Mouse (Mus musculus): Measurements from ENCODE around the gene Rbm4. TPM values are rescaled to one million over a fixed set of nuclear protein-coding genes. Genes with fewer than 3 reads are reported as not detected.
"Not testable (repeated sequence)": the region's sequence is repeated elsewhere in the genome, so short reads cannot be mapped to it uniquely, and the experiment has no call there.

Gene Rbm4
- polyA plus RNA-seq, 1 experiment from 2014 or later, result 39.8 TPM

GRCm38 (mm10) chr19:4795929-4796328 is 2.2 kb upstream of the Rbm4 start:
- no peaks in the 10 kb centered on the region for H3K9me3 ChIP-seq (replicated peaks)
- H3K36me3 ChIP-seq, result peaks cover 49% of the 10 kb centered on the region
- H3K4me1 ChIP-seq (replicated peaks), result peaks cover 17% of the 10 kb centered on the region
- H3K9ac ChIP-seq, result no peak overlapping the region
- H3K4me3 ChIP-seq, result no peak overlapping the region
- no peak overlapping the region for H3K27ac ChIP-seq (ENCODE audit: poor library complexity, severe bottlenecking)
- no peak for ATAC-seq (ENCODE audit: insufficient number of reproducible peaks, low FRiP score)
- H3K4me2 ChIP-seq, result no peak overlapping the region
- 79% methylated on average over 1 of the region's 1 CpGs for WGBS
- no peaks in the 10 kb centered on the region for H3K27me3 ChIP-seq (replicated peaks)

DNA sequence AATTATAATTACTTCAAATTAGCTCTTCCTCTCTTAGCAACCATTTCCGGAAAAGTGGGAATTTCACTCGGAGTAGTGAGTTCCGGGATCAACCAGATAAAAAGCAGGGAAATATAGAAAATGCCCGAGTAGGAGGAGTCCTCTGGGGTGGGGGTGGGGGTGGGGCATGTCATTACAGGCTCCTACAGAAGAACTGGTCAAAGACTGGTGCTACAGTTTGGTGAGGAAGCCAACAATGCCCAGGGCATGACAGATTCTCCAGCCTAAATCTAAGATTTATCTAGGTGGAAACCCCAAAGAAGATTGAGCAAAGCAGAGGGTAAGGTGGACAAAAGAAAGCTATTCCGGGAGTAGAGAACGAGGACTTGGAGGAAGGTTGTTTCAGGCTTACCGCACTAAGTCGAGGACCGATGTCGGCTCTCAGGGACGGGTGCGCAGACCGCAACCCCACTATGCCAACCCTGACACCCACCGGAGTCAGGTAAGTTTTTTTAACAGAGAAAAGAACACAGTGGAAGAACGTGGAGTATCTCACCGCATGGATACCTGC is 345 bp downstream of the Rbm4 start:
- peaks cover 29% of the 10 kb centered on the region for H3K4me1 ChIP-seq (replicated peaks)
- WGBS, result under 1% methylated on average over 16 of the region's 16 CpGs
- H3K4me3 ChIP-seq, result peak overlapping the region; percentile 91
- H3K27ac ChIP-seq (ENCODE audit: poor library complexity, severe bottlenecking), result peak overlapping the region; percentile 79
- H3K36me3 ChIP-seq, result peaks cover 40% of the 10 kb centered on the region
- no peaks in the 10 kb centered on the region for H3K27me3 ChIP-seq (replicated peaks)
- peak overlapping the region; percentile 74 for H3K4me2 ChIP-seq
- peak overlapping the region; percentile 84 for H3K9ac ChIP-seq
- ATAC-seq (ENCODE audit: insufficient number of reproducible peaks, low FRiP score), result peak; percentile 59; the same call in 1 of the 2 replicates
- no peaks in the 10 kb centered on the region for H3K9me3 ChIP-seq (replicated peaks)

GRCm38 (mm10) chr19:4786313-4786712 is 7.4 kb downstream of the Rbm4 start:
- no peak overlapping the region for H3K27ac ChIP-seq (ENCODE audit: poor library complexity, severe bottlenecking)
- 95% methylated on average over 2 of the region's 2 CpGs for WGBS
- peaks cover 78% of the 10 kb centered on the region for H3K36me3 ChIP-seq
- no peak overlapping the region for H3K4me2 ChIP-seq
- no peak overlapping the region for H3K4me3 ChIP-seq
- no peak for ATAC-seq (ENCODE audit: insufficient number of reproducible peaks, low FRiP score)
- no peaks in the 10 kb centered on the region for H3K27me3 ChIP-seq (replicated peaks)
- H3K4me1 ChIP-seq (replicated peaks), result peaks cover 37% of the 10 kb centered on the region
- H3K9me3 ChIP-seq (replicated peaks), result no peaks in the 10 kb centered on the region
- H3K9ac ChIP-seq, result no peak overlapping the region

DNA sequence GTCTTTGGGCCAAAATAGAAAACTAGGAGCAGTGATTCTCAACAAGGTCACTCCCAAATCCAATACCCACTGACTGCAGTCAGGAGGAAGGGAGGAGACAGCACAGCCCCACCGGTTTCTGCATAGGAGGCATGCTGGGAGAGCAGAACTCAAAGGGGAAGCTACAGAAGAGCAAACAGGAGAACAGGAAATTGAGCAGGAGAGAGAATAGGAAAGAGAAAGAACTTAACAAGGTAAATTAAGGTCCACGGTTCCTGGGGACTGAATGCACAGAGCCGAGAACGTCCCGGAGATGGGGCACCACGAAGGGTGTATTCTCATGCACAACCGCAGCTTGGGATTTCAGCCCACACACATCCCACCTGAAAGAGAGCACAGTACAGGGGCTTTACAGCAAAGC is 8.5 kb downstream of the Rbm4 start:
- H3K9me3 ChIP-seq (replicated peaks), result no peaks in the 10 kb centered on the region
- WGBS, result 86% methylated on average over 7 of the region's 7 CpGs
- no peak overlapping the region for H3K4me2 ChIP-seq
- peaks cover 27% of the 10 kb centered on the region for H3K4me1 ChIP-seq (replicated peaks)
- peaks cover 73% of the 10 kb centered on the region for H3K36me3 ChIP-seq
- H3K27ac ChIP-seq (ENCODE audit: poor library complexity, severe bottlenecking), result peak overlapping the region; percentile 11; the same call in 1 of the 2 replicates
- H3K9ac ChIP-seq, result no peak overlapping the region
- no peak overlapping the region for H3K4me3 ChIP-seq
- no peak for ATAC-seq (ENCODE audit: insufficient number of reproducible peaks, low FRiP score)
- no peaks in the 10 kb centered on the region for H3K27me3 ChIP-seq (replicated peaks)

- Histone ChIP-seq H3K9me3 (replicated peaks) (no peaks in the 10 kb centered on the region), H3K9ac (no peak overlapping the region), H3K36me3 (peaks cover 75% of the 10 kb centered on the region), H3K4me1 (replicated peaks) (peaks cover 22% of the 10 kb centered on the region), H3K4me2 (no peak overlapping the region), H3K27ac (ENCODE audit: poor library complexity, severe bottlenecking) (no peak overlapping the region), H3K4me3 (no peak overlapping the region), H3K27me3 (replicated peaks) (no peaks in the 10 kb centered on the region)
- no peak for ATAC-seq (ENCODE audit: insufficient number of reproducible peaks, low FRiP score)
- WGBS, result 89% methylated on average over 2 of the region's 2 CpGs
Measured at GRCm38 (mm10) chr19:4782891-4783290, 10.8 kb downstream of the Rbm4 start.

DNA sequence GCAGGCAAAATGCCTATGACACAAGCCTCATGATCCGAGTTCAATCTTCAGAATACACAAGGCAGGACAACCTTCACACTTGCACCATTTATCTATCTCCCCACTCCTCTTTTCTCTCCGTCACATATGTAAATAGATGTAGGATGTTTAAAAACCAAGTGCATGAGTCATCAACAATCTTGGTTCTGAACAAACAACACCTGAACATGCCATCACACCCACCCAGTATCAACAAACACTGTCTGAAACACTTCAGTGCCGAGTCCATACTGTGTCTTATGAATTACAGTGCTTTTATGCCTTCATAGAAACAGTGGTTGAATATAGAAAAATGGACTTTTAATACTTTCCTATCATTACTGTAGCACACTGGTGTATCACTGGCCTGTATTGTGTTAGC is 20.9 kb downstream of the Rbm4 start:
- H3K9me3 ChIP-seq (replicated peaks), result no peaks in the 10 kb centered on the region
- H3K36me3 ChIP-seq, result peaks cover 67% of the 10 kb centered on the region
- no peak overlapping the region for H3K9ac ChIP-seq
- H3K27ac ChIP-seq (ENCODE audit: poor library complexity, severe bottlenecking), result no peak overlapping the region
- ATAC-seq (ENCODE audit: insufficient number of reproducible peaks, low FRiP score), result no peak
- H3K4me1 ChIP-seq (replicated peaks), result 0 out of 2 replicates have a peak, but pooled peaks cover under 1% of the 10 kb centered on the region
- WGBS, result 80% methylated on average over 3 of the region's 3 CpGs
- H3K27me3 ChIP-seq (replicated peaks), result no peaks in the 10 kb centered on the region
- H3K4me2 ChIP-seq, result no peak overlapping the region
- no peak overlapping the region for H3K4me3 ChIP-seq

DNA sequence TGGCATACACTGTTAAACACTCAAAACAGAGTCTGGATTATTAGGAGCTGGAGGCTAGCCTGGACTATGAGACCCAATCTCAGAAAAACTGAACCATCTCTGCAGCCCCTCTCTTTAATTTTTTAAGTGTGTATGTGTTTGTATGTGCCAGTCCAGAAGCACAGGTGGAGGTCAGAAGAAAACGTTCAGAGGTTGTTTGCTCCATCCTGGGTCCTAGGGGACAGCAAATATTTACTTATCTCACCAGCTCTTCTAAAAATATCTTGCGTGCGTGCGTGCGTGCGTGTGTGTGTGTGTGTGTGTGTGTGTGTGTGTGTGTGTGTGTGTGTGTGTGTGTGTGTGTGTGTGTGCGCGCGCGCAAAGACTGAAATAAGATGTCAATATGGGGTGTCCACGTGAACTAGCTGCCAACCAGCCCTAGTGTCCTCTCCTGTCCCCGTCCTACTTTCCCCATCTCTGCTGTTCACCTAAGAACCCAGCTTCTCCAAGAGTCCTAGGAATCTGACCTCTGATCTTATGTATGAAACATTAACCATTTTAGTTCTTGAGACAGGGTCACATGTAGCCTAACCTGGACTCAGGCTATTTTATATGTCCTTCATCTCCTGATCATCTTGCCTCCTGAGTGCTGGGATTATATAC is 26.1 kb downstream of the Rbm4 start:
- ATAC-seq (ENCODE audit: insufficient number of reproducible peaks, low FRiP score), result no peak
- Histone ChIP-seq H3K9me3 (replicated peaks) (no peaks in the 10 kb centered on the region), H3K4me3 (no peak overlapping the region), H3K36me3 (peaks cover 72% of the 10 kb centered on the region), H3K4me2 (no peak overlapping the region), H3K4me1 (replicated peaks) (0 out of 2 replicates have a peak, but pooled peaks cover 5% of the 10 kb centered on the region), H3K27me3 (replicated peaks) (no peaks in the 10 kb centered on the region), H3K27ac (ENCODE audit: poor library complexity, severe bottlenecking) (0 out of 2 replicates have a peak overlapping the region, but pooled peaks have one; percentile 27), H3K9ac (no peak overlapping the region)
- WGBS, result 79% methylated on average over 8 of the region's 12 CpGs

DNA sequence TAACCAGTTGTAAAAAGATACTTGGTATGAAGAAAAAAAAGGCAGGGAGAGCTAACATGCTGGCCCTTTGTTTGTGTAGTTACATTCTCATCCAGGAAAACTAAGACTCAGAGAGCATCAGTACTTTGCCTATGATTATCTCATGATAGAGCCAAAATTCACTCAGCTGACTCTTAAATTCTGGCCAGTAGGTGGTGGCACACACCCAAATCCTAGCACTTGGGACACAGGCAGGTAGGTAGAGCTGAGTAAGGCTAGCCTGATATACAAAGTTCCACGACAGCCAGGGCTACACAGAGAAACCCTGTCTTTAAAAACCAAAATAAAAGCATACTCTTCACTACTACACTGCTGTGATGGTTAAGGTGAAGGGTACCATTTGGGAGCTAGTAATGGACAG is 30.8 kb downstream of the Rbm4 start:
- H3K27me3 ChIP-seq (replicated peaks), result no peaks in the 10 kb centered on the region
- peaks cover 7% of the 10 kb centered on the region for H3K4me1 ChIP-seq (replicated peaks)
- no peak overlapping the region for H3K9ac ChIP-seq
- no peak overlapping the region for H3K27ac ChIP-seq (ENCODE audit: poor library complexity, severe bottlenecking)
- peaks cover 55% of the 10 kb centered on the region for H3K36me3 ChIP-seq
- WGBS, result 47% methylated on average over 1 of the region's 1 CpGs
- ATAC-seq (ENCODE audit: insufficient number of reproducible peaks, low FRiP score), result no peak
- no peak overlapping the region for H3K4me2 ChIP-seq
- no peak overlapping the region for H3K4me3 ChIP-seq
- H3K9me3 ChIP-seq (replicated peaks), result no peaks in the 10 kb centered on the region

DNA sequence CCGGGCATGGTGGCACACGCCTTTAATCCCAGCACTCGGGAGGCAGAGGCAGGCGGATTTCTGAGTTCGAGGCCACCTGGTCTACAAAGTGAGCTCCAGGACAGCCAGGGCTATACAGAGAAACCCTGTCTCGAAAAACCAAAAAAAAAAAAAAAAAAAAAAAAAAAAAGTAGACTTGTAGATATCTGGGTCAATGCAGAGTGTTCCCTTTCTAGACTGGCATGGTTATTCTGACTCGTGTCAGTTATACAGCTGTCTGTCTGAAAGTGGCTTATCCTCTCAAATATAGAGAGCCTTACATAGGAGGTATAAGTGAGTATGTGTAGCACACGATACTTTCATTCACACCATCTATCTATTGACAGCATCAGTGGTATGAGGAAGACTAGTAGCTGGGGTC is 33.2 kb downstream of the Rbm4 start:
- H3K4me3 ChIP-seq; H3K9ac ChIP-seq; H3K9me3 ChIP-seq (replicated peaks); H3K4me2 ChIP-seq; H3K27me3 ChIP-seq (replicated peaks); H3K4me1 ChIP-seq (replicated peaks); H3K27ac ChIP-seq (ENCODE audit: poor library complexity, severe bottlenecking); ATAC-seq (ENCODE audit: insufficient number of reproducible peaks, low FRiP score): not testable (repeated sequence)
- WGBS, result 85% methylated on average over 8 of the region's 8 CpGs
- peaks cover 40% of the 10 kb centered on the region for H3K36me3 ChIP-seq

GRCm38 (mm10) chr19:4756921-4757320 is 36.8 kb downstream of the Rbm4 start:
- peaks cover 14% of the 10 kb centered on the region for H3K36me3 ChIP-seq
- H3K4me3 ChIP-seq, result peak overlapping the region; percentile 81
- peak overlapping the region; percentile 89 for H3K4me2 ChIP-seq
- H3K27ac ChIP-seq (ENCODE audit: poor library complexity, severe bottlenecking), result peak overlapping the region; percentile 92
- peak overlapping the region; percentile 82 for H3K9ac ChIP-seq
- no peaks in the 10 kb centered on the region for H3K27me3 ChIP-seq (replicated peaks)
- no peaks in the 10 kb centered on the region for H3K9me3 ChIP-seq (replicated peaks)
- H3K4me1 ChIP-seq (replicated peaks), result peaks cover 10% of the 10 kb centered on the region
- WGBS, result 7% methylated on average over 9 of the region's 9 CpGs
- ATAC-seq (ENCODE audit: insufficient number of reproducible peaks, low FRiP score), result no peak

DNA sequence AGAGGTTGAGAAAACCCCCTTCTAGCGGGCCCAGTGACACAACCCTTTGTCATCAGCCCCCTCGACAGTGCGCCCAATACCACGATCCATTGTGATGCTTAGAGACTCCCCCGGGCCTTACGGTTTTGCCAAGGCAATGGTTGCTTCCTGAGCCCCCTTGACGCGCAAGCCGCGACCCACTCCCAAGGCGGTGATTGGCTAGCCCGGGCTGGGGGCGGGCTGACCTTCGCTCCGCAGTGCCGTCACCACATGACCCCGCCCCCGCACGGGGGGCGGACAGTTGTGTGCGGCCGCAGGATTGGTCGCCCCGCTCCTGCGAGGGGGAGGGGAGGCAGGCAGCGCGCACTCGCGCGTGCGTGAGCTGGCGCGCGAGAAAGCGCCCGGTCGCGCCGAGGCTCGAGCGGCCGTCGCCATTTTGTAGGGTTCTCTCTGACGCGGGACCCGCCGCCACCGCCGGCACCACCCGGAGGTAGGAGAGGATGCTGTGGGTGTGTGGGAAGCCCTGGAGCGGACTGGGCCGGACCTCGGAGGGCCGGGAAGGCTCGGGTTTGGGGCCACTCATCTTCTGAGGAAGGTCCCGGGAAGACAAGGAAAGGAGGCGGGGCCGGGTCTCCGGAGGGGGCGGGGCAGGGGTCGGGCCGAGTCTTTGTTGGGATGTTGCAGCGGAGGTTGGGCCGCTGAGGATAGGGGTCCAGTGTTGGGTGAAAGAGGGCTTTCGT is 37.3 kb downstream of the Rbm4 start, which contains the start of gene Rbm4b:
TSS of gene Rbm4b (plus strand) at position 305 of the 719 bp plus-strand sequence.
- Histone ChIP-seq H3K4me3 (peak within 1 kb of the TSS; percentile 81), H3K27ac (ENCODE audit: poor library complexity, severe bottlenecking) (peak within 1 kb of the TSS; percentile 92), H3K27me3 (replicated peaks) (no peaks in the 10 kb centered on the region), H3K36me3 (peaks cover 11% of the 10 kb centered on the region), H3K9ac (peak within 1 kb of the TSS; percentile 82), H3K4me1 (replicated peaks) (peaks cover 10% of the 10 kb centered on the region), H3K4me2 (peak within 1 kb of the TSS; percentile 89), H3K9me3 (replicated peaks) (no peaks in the 10 kb centered on the region)
- ATAC-seq (ENCODE audit: insufficient number of reproducible peaks, low FRiP score), result peak; percentile 98
- WGBS, result under 1% methylated on average over 63 of the region's 65 CpGs

All from heart, embryonic 12.5 days (tissue).